Mouse (Mus musculus) limb, embryonic 10.5 days (tissue): ENCODE data around the gene Ermap. TPM values are rescaled to one million over a fixed set of nuclear protein-coding genes. Genes with fewer than 3 reads are reported as not detected.

Experiments
- DNase-seq: peaks from one replicate; pipeline ENCODE4 v3.0.0-alpha.2; 2017; ENCODE audit warnings: low spot score
- H3K27ac ChIP-seq: fragments of 300-500 bp; sonication (generic); 2 replicates; pipeline ENCODE4 v1.5.1; 2016; ENCODE audit warnings: mild to moderate bottlenecking
- H3K27me3 ChIP-seq: fragments of 300-500 bp; sonication (generic); 2 replicates; pipeline ENCODE4 v1.6.1; 2016; ENCODE audit warnings: low read depth, mild to moderate bottlenecking; ENCODE audit not compliant: poor library complexity, severe bottlenecking
- H3K36me3 ChIP-seq: fragments of 300-500 bp; sonication (generic); 2 replicates; pipeline ENCODE4 v1.6.1; 2016; ENCODE audit warnings: mild to moderate bottlenecking, moderate library complexity
- H3K4me1 ChIP-seq: fragments of 300-500 bp; sonication (generic); 2 replicates; pipeline ENCODE4 v1.6.1; 2016
- H3K4me3 ChIP-seq: fragments of 300-500 bp; sonication (generic); 2 replicates; pipeline ENCODE4 v1.5.1; 2016; ENCODE audit warnings: mild to moderate bottlenecking, moderate library complexity
- H3K9me3 ChIP-seq: fragments of 300-500 bp; sonication (generic); replicated peaks from 2 replicates; pipeline ENCODE4 v1.6.1; 2016; ENCODE audit warnings: mild to moderate bottlenecking
- WGBS: fragments of 180-500 bp; shearing (Covaris S2); methylation state at CpG from one replicate; pipeline ENCODE4 v1.1.7; 2016; 5-methylcytosine and 5-hydroxymethylcytosine counted together
- polyA plus RNA-seq: library from polyadenylated mRNA; unstranded; fragments of >200 nt; fragmentation: Nextera tagmentation; extraction: Ambion mirVana; gene quantifications from 2 replicates; pipeline ENCODE4 v1.2.1, GENCODE M21; 2016

The Ermap gene
- polyA plus RNA-seq, 1 experiment from 2014 or later: 6.8 TPM

- no peaks in the 10 kb centered on the region for H3K9me3 ChIP-seq
- 65% methylated on average over 4 of the region's 4 CpGs for WGBS
- no peaks in the 10 kb centered on the region for H3K36me3 ChIP-seq
- H3K4me3 ChIP-seq: no peak overlapping the region
- no peak for DNase-seq
- peaks cover 3% of the 10 kb centered on the region; the same call in 1 of the 2 replicates for H3K4me1 ChIP-seq
- H3K27ac ChIP-seq: no peak overlapping the region
- no peaks in the 10 kb centered on the region for H3K27me3 ChIP-seq
Measured at GRCm38 (mm10) chr4:119180133-119180707, 9.6 kb downstream of the Ermap start.

GRCm38 (mm10) chr4:119178331-119178730 is 11.5 kb downstream of the Ermap start:
- WGBS: 77% methylated on average over 18 of the region's 18 CpGs

DNA sequence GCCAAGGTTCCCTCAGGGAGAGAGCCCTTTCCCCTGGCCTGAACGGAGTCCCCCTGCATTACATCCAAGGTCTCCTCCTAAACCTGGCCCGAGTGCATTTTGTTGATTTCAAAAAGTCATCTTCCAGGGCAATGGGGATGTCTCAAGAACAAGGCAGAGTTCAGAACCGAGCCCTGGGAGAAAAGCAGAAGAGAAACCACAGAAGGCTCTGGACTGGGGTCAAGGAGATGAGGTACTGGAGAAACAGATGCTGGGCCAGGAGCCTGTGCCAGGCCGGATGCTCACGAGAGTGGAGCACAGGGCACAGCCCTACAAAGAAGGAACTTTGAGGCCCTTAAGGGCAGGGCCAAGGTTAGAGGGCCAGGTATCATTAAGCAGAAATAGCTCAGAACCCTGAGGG is 12.1 kb downstream of the Ermap start:
- Histone ChIP-seq H3K4me3 (no peak overlapping the region), H3K27me3 (no peaks in the 10 kb centered on the region), H3K9me3 (no peaks in the 10 kb centered on the region), H3K27ac (no peak overlapping the region), H3K36me3 (no peaks in the 10 kb centered on the region), H3K4me1 (peaks cover 14% of the 10 kb centered on the region)
- WGBS: 77% methylated on average over 5 of the region's 5 CpGs
- DNase-seq: no peak

More at GRCm38 (mm10) chr4:119178331-119178730, 11.5 kb downstream of the Ermap start:
- H3K9me3 ChIP-seq: no peaks in the 10 kb centered on the region
- no peaks in the 10 kb centered on the region for H3K36me3 ChIP-seq
- H3K27me3 ChIP-seq: no peaks in the 10 kb centered on the region
- H3K4me1 ChIP-seq: peaks cover 8% of the 10 kb centered on the region
- no peak for DNase-seq
- no peak overlapping the region for H3K4me3 ChIP-seq
- no peak overlapping the region for H3K27ac ChIP-seq

- peak; percentile 89 for DNase-seq
- under 1% methylated on average over 40 of the region's 40 CpGs for WGBS
- peaks cover 24% of the 10 kb centered on the region for H3K36me3 ChIP-seq
- peak within 1 kb of the TSS; percentile 77 for H3K4me3 ChIP-seq
- no peaks in the 10 kb centered on the region for H3K27me3 ChIP-seq
- peaks cover 21% of the 10 kb centered on the region for H3K4me1 ChIP-seq
- no peaks in the 10 kb centered on the region for H3K9me3 ChIP-seq
- H3K27ac ChIP-seq: peak within 1 kb of the TSS; percentile 89
Measured at GRCm38 (mm10) chr4:119173851-119174453, 15.9 kb downstream of the Ermap start, which contains the start of gene Zfp691. Gene Zfp691, minus strand, starts transcription at chr4:119174195.

GRCm38 (mm10) chr4:119172919-119173650 is 16.7 kb downstream of the Ermap start:
- Histone ChIP-seq H3K4me3 (peak overlapping the region; percentile 77), H3K27ac (peak overlapping the region; percentile 89), H3K36me3 (peaks cover 32% of the 10 kb centered on the region), H3K27me3 (no peaks in the 10 kb centered on the region), H3K4me1 (peaks cover 17% of the 10 kb centered on the region), H3K9me3 (no peaks in the 10 kb centered on the region)
- WGBS: 49% methylated on average over 18 of the region's 18 CpGs
- no peak for DNase-seq

DNA sequence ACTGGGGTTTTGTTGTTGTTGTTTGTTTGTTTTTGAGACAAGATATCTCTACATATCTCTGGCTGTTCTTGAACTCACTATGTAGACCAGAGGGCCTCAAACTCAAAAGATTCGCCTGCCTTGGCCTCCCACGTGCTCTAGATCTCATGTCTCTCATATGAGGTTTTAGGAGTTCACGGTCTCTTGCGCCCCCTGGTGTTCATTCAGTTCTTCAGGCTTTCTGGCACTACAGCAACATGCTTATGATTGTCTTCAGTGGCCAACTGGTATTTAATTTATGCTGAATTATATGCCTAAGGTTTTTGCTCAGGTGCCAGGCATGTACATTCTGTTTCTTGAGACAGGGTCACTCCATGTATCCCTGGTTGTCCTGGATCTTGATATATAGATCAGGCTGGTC is 22.1 kb downstream of the Ermap start:
- Histone ChIP-seq H3K27me3 (no peaks in the 10 kb centered on the region), H3K27ac (no peak overlapping the region), H3K9me3 (no peaks in the 10 kb centered on the region), H3K36me3 (peaks cover 35% of the 10 kb centered on the region), H3K4me1 (peaks cover 6% of the 10 kb centered on the region), H3K4me3 (no peak overlapping the region)
- peak; percentile 84 for DNase-seq
- WGBS: 10% methylated on average over 4 of the region's 4 CpGs

- Histone ChIP-seq H3K4me1 (peaks cover under 1% of the 10 kb centered on the region; the same call in 1 of the 2 replicates), H3K27me3 (no peaks in the 10 kb centered on the region), H3K27ac (no peak overlapping the region), H3K36me3 (peaks cover 35% of the 10 kb centered on the region), H3K4me3 (no peak overlapping the region), H3K9me3 (no peaks in the 10 kb centered on the region)
- DNase-seq: no peak
- 84% methylated on average over 4 of the region's 4 CpGs for WGBS
Measured at GRCm38 (mm10) chr4:119167068-119167467, 22.7 kb downstream of the Ermap start.

GRCm38 (mm10) chr4:119165916-119166315 is 23.9 kb downstream of the Ermap start:
- WGBS: 77% methylated on average over 7 of the region's 7 CpGs
- no peak overlapping the region for H3K4me3 ChIP-seq
- DNase-seq: no peak

GRCm38 (mm10) chr4:119162990-119163389 is 26.8 kb downstream of the Ermap start:
- Histone ChIP-seq H3K4me3 (no peak overlapping the region), H3K9me3 (no peaks in the 10 kb centered on the region), H3K27me3 (no peaks in the 10 kb centered on the region), H3K27ac (no peak overlapping the region), H3K36me3 (peaks cover 3% of the 10 kb centered on the region; the same call in 1 of the 2 replicates), H3K4me1 (no peaks in the 10 kb centered on the region)
- 84% methylated on average over 4 of the region's 4 CpGs for WGBS
- no peak for DNase-seq

More at GRCm38 (mm10) chr4:119165916-119166315, 23.9 kb downstream of the Ermap start:
- Histone ChIP-seq H3K9me3 (no peaks in the 10 kb centered on the region), H3K27ac (no peak overlapping the region), H3K36me3 (peaks cover 31% of the 10 kb centered on the region), H3K4me1 (no peaks in the 10 kb centered on the region), H3K27me3 (no peaks in the 10 kb centered on the region)

DNA sequence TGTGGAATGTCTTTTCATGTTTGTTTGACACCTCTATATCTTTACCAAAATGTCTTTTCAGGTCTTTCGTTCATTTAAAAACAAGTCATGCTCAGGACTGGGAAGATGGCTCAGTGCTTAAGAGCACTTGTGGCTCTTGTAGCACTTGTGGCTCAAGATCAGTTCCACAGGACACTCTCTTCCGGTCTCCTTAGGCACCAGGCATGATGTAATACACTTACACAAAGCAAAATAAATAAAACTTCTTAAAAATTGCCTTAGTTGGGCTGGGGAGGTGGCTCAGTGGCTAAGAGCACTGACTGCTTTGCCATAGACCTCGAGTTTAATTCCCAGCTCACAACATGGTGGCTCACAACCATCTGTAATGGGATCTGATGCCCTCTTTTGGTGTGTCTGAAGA is 28.5 kb downstream of the Ermap start:
- no peaks in the 10 kb centered on the region for H3K36me3 ChIP-seq
- H3K4me3 ChIP-seq: no peak overlapping the region
- no peaks in the 10 kb centered on the region for H3K27me3 ChIP-seq
- H3K4me1 ChIP-seq: no peaks in the 10 kb centered on the region
- H3K9me3 ChIP-seq: no peaks in the 10 kb centered on the region
- H3K27ac ChIP-seq: no peak overlapping the region
- WGBS: 81% methylated on average over 3 of the region's 3 CpGs
- no peak for DNase-seq

DNA sequence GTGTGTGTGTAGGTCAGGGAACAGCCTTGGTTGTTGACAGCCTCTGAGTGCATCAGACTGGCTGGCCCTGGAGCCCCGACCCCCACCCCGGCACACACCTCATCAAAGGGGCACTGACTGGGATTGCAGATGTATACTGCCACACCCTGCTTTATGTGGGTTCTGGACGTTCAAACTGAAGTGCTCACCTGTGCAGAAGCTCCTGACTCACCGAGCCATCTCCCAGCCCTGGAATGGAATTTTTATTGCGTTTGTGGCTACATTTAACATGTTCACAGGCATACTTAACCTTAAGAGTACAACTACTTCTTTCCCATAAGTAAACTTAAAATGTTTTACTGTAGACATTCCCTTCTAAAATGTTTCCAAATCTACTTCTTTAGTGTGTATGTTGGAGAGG is 31.9 kb downstream of the Ermap start:
- Histone ChIP-seq H3K4me3 (no peak overlapping the region), H3K36me3 (no peaks in the 10 kb centered on the region), H3K27ac (no peak overlapping the region), H3K4me1 (no peaks in the 10 kb centered on the region), H3K27me3 (no peaks in the 10 kb centered on the region), H3K9me3 (no peaks in the 10 kb centered on the region)
- WGBS: 82% methylated on average over 5 of the region's 5 CpGs
- no peak for DNase-seq

DNA sequence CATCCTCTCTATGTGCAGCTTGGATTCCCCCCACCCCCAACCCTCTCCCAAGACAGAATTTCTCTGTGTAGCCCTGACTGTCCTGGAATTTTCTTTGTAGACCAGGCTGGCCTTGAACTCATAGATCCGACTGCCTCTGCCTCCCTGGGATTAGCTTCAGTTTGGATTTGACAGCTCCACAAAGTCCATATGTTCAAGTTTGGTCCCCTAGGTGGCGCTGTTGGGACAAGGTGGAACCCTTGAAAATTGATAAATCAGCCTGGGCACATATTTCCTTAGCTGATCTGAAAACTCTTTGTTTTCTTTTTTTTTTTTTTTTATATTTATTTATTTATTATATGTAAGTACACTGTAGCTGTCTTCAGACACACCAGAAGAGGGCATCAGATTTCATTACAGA is 32.6 kb downstream of the Ermap start:
- Histone ChIP-seq H3K4me3 (no peak overlapping the region), H3K9me3 (no peaks in the 10 kb centered on the region), H3K27ac (no peak overlapping the region), H3K27me3 (no peaks in the 10 kb centered on the region), H3K4me1 (no peaks in the 10 kb centered on the region), H3K36me3 (no peaks in the 10 kb centered on the region)
- 44% methylated on average over 2 of the region's 2 CpGs for WGBS
- peak; percentile 57 for DNase-seq

DNA sequence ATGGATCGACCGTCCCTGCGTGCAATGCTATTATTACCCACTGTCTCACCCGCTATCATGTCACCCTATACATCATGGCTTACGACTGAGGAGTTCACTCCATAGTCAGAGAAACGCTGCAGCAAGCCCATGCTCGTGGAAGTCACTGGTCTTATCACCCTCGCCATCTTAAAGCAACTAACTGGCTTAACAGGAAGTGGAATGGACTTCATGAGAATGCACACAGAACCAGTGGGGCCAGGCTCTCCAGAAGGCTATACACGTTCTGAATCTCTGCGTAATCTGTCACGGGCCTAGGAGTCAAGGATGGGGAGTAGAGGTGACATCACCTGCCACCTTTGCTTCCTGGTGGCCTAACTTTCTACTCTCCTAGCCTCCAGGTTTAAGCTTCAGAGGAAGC is 41.1 kb downstream of the Ermap start:
- 87% methylated on average over 11 of the region's 11 CpGs for WGBS
- DNase-seq: no peak

More for the DNA sequence above, 41.1 kb downstream of the Ermap start:
- no peak overlapping the region for H3K27ac ChIP-seq
- H3K9me3 ChIP-seq: no peaks in the 10 kb centered on the region
- H3K4me3 ChIP-seq: no peak overlapping the region
- no peaks in the 10 kb centered on the region for H3K27me3 ChIP-seq
- H3K36me3 ChIP-seq: no peaks in the 10 kb centered on the region
- H3K4me1 ChIP-seq: no peaks in the 10 kb centered on the region
